Mouse (Mus musculus) kidney, postnatal 0 days (tissue): ENCODE results near the gene Atg13. TPM values are rescaled to one million over a fixed set of nuclear protein-coding genes. Genes with fewer than 3 reads are reported as not detected.

ENCODE experiments used
- ATAC-seq: fragments of 200-750 bp; cut with Nextera tagmentation; replicated peaks from 2 replicates; pipeline ENCODE4 v1.8.0; 2017; ENCODE audit warnings: low read depth, moderate number of reproducible peaks, moderate TSS enrichment, moderate library complexity; ENCODE audit not compliant: low FRiP score
- DNase-seq: peaks from one replicate; pipeline ENCODE4 v3.0.0-alpha.2; 2016; ENCODE audit warnings: low spot score
- H3K27ac ChIP-seq: fragments of 300-500 bp; sonication (generic); 2 replicates; pipeline ENCODE4 v1.5.1; 2014; ENCODE audit warnings: mild to moderate bottlenecking
- H3K27me3 ChIP-seq: fragments of 300-500 bp; sonication (generic); 2 replicates; pipeline ENCODE4 v1.6.1; 2014; ENCODE audit warnings: low read length, mixed read lengths; ENCODE audit not compliant: insufficient read depth
- H3K36me3 ChIP-seq: fragments of 300-500 bp; sonication (generic); 2 replicates; pipeline ENCODE4 v1.6.1; 2014; ENCODE audit warnings: low read length, mixed read lengths; ENCODE audit not compliant: insufficient read depth
- H3K4me1 ChIP-seq: fragments of 300-500 bp; sonication (generic); replicated peaks from 2 replicates; pipeline ENCODE4 v1.6.1; 2014; ENCODE audit warnings: antibody characterized with exemption, low read length, mixed read lengths; ENCODE audit not compliant: insufficient read depth
- H3K4me2 ChIP-seq: fragments of 300-500 bp; sonication (generic); 2 replicates; pipeline ENCODE4 v1.6.1; 2014; ENCODE audit warnings: mild to moderate bottlenecking, low read length, moderate library complexity, mixed read lengths
- H3K4me3 ChIP-seq: fragments of 300-500 bp; sonication (generic); replicated peaks from 2 replicates; pipeline ENCODE4 v1.5.1; 2014; ENCODE audit warnings: low read depth, low read length
- H3K9ac ChIP-seq: fragments of 300-500 bp; sonication (generic); 2 replicates; pipeline ENCODE4 v1.6.1; 2014; ENCODE audit warnings: low read depth, low read length
- H3K9me3 ChIP-seq: fragments of 300-500 bp; sonication (generic); replicated peaks from 2 replicates; pipeline ENCODE4 v1.6.1; 2016; ENCODE audit warnings: low read length, inconsistent platforms, mixed read lengths
- CTCF ChIP-seq: IDR thresholded peaks from 2 replicates; pipeline ENCODE4 v1.5.1; 2016; ENCODE audit warnings: antibody characterized with exemption, low read depth, mild to moderate bottlenecking, moderate library complexity
- WGBS: fragments of 180-500 bp; shearing (Covaris S2); extraction: QIAGEN DNeasy Blood & Tissue Kit; methylation state at CpG from one replicate; pipeline ENCODE4 v1.1.7; 2014; 5-methylcytosine and 5-hydroxymethylcytosine counted together
- polyA plus RNA-seq: library from polyadenylated mRNA; unstranded; fragments of >200 nt; fragmentation: Nextera tagmentation; extraction: Ambion mirVana; gene quantifications from 2 replicates; pipeline ENCODE4 v1.2.1, GENCODE M21; 2015

The Atg13 gene
- polyA plus RNA-seq, 1 experiment from 2014 or later = 20.8 TPM

DNA sequence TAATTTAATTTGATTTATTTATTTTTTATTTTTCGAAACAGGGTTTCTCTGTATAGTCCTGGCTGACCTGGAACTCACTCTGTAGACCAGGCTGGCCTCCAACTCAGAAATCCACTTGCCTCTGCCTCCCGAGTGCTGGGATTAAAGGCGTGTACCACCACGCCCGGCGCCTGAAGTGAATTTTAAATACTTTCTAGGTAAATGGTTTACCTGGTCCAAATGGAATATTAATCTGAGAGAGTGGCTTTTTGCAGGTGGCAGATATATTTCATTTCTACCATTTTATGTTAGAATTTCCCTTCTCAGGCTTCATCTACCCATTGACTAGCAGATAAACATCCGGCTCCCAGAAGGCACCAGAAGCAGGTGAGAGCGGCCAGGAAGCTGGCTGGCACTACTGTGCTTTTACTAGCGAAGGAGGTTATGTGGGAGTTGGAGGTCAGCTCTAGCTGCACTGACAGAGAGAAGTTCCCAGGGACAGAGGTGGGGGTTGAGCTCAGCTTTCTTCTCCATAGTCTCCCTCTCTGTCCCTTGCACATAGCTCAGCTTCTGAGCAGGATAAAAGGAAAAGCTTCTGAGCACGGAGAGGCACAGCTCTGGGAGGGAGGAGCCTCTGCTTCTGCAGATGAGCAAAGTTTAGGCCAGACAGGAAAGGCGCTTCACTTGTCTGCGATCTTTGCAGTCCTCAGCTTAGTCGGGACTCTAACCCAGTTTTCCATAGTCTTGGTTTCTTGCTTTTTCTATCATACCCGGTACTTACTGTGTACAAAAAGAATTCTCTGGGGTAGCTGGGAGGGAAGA is 58.7 kb downstream of the Atg13 start:
- DNase-seq (peak; percentile 51), ATAC-seq (no peak)
- no peak for TF ChIP-seq CTCF
- no peaks in the 10 kb centered on the region for H3K27me3 ChIP-seq
- no peaks in the 10 kb centered on the region for H3K9me3 ChIP-seq
- H3K27ac ChIP-seq = peak overlapping the region; percentile 60
- peak overlapping the region; percentile 92 for H3K4me2 ChIP-seq
- WGBS = 56% methylated on average over 14 of the region's 14 CpGs
- no peak overlapping the region for H3K9ac ChIP-seq
- peaks cover 12% of the 10 kb centered on the region; the same call in 1 of the 2 replicates for H3K4me1 ChIP-seq
- peaks cover 34% of the 10 kb centered on the region for H3K36me3 ChIP-seq
- no peak overlapping the region for H3K4me3 ChIP-seq

DNA sequence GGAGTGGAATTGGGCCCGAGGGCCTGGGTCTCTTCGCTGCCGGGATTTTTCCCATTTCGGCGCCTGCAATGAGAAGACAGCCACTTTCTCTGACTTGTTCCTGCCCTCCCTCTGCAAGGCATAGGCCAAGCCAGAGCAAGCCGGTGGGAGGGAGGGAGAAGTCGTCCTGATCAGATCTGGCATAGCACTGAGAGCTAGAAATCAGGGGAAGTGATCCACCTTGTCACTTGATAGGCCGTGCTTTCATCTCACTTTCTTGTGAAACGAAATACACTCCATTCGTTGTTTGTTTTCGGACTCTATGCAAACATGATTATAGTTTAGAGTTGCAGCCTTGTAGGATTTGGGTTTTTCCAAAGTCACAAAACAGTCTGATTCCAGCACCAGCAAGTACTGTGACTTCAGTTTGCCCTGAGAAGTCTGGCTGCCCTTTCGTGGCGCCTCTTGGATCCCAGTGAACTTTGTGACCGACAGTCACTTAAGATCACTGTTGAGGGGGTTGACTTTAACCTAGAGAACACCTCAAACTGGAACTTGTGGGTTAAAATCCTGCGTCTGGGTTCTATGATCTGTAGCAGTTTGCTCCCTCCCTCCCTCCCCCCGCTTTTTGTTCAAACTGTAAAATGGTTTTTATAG is 59.9 kb downstream of the Atg13 start:
- TF ChIP-seq CTCF = no peak
- peak overlapping the region; percentile 92 for H3K4me2 ChIP-seq
- peak overlapping the region; percentile 83 for H3K4me3 ChIP-seq
- 7% methylated on average over 16 of the region's 16 CpGs for WGBS
- H3K4me1 ChIP-seq = peaks cover 12% of the 10 kb centered on the region; the same call in 1 of the 2 replicates
- ATAC-seq (peak; percentile 34), DNase-seq (no peak)
- no peaks in the 10 kb centered on the region for H3K27me3 ChIP-seq
- peak overlapping the region; percentile 93 for H3K27ac ChIP-seq
- peaks cover 36% of the 10 kb centered on the region for H3K36me3 ChIP-seq
- no peaks in the 10 kb centered on the region for H3K9me3 ChIP-seq
- H3K9ac ChIP-seq = peak overlapping the region; percentile 84

DNA sequence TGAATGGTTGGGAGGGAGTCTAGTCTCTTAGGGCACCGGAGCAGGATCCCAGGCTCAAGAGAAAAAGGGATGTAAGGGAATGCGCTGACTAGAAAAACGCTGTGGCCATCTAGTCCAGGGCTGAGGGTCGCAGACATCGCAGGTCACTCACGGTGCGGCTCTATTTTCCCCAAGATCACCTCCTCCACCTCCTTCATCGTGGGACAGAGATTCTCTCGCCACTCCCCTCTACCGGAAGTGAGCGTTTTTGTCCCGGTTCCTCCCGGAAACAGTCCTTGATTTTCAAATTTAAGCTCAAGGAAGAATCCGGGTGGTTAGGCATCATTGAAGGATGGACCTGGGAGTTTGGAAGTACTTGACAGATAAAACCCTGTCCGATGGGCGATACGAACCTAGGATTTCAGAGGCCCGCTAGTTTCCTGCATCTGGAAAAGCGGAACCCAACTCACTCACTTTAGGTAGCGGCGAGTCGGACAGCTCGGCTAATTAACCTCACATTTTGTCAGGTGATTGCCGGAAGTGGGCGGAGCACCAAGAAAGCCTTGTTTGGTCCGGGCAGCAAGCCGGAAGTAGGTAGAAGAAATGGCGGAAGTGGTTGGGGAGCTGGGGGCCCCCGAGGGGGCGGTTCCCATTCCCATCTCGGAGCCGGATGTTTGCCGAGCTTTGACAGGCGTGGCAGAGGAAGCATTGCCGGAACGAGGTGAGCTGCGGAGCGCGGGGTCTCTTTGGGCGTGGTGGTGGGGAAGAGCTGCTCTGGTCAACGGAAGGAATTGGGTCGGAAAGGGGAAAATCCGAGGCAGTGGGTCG is 60.6 kb downstream of the Atg13 start, which contains the start of the genes Zfp408 and Arhgap1:
Gene Zfp408, minus strand, starts transcription at position 239 of the 807 bp plus-strand sequence.
Gene Arhgap1, plus strand, starts transcription at position 308 of the 807 bp plus-strand sequence.
- Histone ChIP-seq H3K9me3 (no peaks in the 10 kb centered on the region), H3K4me1 (peaks cover 12% of the 10 kb centered on the region; the same call in 1 of the 2 replicates), H3K27me3 (no peaks in the 10 kb centered on the region), H3K36me3 (peaks cover 38% of the 10 kb centered on the region), H3K4me2 (peak within 1 kb of the TSS; percentile 92), H3K4me3 (peak within 1 kb of the TSS; percentile 83), H3K27ac (peak within 1 kb of the TSS; percentile 93), H3K9ac (peak within 1 kb of the TSS; percentile 85)
- peak; percentile 99 for DNase-seq
- ATAC-seq = peak; percentile 94
- TF ChIP-seq CTCF = no peak
- WGBS = under 1% methylated on average over 44 of the region's 44 CpGs

DNA sequence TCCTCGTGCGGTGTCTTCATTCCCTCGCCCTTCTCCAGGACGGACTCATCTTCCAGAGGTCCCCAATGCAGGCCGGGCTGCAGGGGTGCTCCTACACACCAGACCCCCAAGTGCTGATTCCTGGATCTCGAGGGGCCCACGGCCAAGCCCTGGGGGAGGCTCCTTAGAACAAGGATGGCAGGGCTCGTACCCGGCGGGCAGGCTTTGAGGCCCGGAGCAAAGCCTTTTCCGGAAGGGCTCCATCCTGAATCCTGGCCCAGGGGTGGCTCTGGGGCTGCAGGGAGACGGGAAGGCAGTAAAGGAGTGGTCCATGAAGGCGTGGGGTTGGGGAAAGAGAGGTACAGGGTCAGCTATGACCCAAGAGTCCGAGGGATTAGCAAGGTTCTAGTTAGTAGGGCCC is 61.2 kb downstream of the Atg13 start:
- no peak for TF ChIP-seq CTCF
- H3K9ac ChIP-seq = peak overlapping the region; percentile 85
- H3K4me3 ChIP-seq = peak overlapping the region; percentile 83
- peak overlapping the region; percentile 93 for H3K27ac ChIP-seq
- H3K4me1 ChIP-seq = peaks cover 12% of the 10 kb centered on the region; the same call in 1 of the 2 replicates
- H3K4me2 ChIP-seq = peak overlapping the region; percentile 92
- 1% methylated on average over 15 of the region's 15 CpGs for WGBS
- H3K36me3 ChIP-seq = peaks cover 38% of the 10 kb centered on the region
- DNase-seq = no peak
- H3K27me3 ChIP-seq = no peaks in the 10 kb centered on the region
- H3K9me3 ChIP-seq = no peaks in the 10 kb centered on the region
- no peak; the same call in 1 of the 2 replicates for ATAC-seq

DNA sequence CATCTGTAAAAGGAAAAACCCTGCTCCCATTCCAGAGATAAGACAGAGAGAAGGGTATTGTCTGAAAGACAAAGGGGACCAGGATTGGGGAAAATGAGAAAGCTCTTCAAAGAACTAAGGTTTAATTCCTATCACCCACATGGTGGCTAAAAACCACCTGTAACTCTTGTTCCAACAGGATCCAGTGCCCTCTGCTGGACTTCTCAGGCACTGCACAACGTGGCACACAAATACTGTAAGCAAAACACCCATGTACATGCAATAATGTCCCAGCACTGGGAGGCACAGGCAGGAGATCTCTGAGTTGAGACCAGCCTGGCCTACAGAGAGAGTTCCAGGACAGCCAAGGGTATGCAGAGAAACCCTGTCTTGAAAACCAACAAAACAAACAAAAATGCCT is 63.6 kb downstream of the Atg13 start:
- Histone ChIP-seq H3K36me3 (peaks cover 38% of the 10 kb centered on the region), H3K27me3 (no peaks in the 10 kb centered on the region), H3K9ac (no peak overlapping the region), H3K27ac (no peak overlapping the region), H3K4me1 (peaks cover 6% of the 10 kb centered on the region; the same call in 1 of the 2 replicates), H3K4me2 (no peak overlapping the region), H3K4me3 (no peak overlapping the region), H3K9me3 (no peaks in the 10 kb centered on the region)
- WGBS = 56% methylated on average over 1 of the region's 1 CpGs
- peak; percentile 71 for TF ChIP-seq CTCF
- ATAC-seq = no peak
- no peak for DNase-seq

DNA sequence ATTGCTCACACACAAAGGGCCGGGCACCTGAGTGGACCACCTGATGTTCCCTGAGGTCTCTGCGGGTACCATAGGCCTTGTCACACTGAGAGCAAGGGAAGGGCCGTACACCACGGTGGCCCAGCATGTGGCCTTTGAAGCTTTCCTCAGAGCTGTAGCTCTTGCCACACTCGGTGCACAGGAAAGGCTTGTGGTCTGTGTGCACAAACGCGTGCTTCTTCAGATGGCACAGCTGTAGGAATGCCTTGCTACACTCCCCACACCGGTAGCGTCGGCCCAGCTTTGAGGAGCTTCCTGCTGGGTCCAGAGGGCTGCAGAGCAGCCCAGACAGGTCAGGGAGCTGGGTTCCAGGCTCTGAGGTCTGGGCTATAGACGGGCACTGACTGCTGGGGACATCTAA is 64.6 kb downstream of the Atg13 start:
- DNase-seq = no peak
- ATAC-seq = no peak
- Histone ChIP-seq H3K27me3 (no peaks in the 10 kb centered on the region), H3K9me3 (no peaks in the 10 kb centered on the region), H3K9ac (no peak overlapping the region), H3K4me1 (0 out of 2 replicates have a peak, but pooled peaks cover 2% of the 10 kb centered on the region), H3K4me2 (no peak overlapping the region), H3K4me3 (no peak overlapping the region), H3K27ac (no peak overlapping the region), H3K36me3 (peaks cover 38% of the 10 kb centered on the region)
- no peak for TF ChIP-seq CTCF
- 95% methylated on average over 11 of the region's 11 CpGs for WGBS
